Mouse (Mus musculus) kidney, postnatal 14 days (tissue): Measurements from ENCODE around the gene Hspb8.
"Not testable (repeated sequence)": the region's sequence is repeated elsewhere in the genome, so short reads cannot be mapped to it uniquely, and the experiment has no call there.

ENCODE experiments used
- DNase-seq: peaks from one replicate; pipeline ENCODE4 v3.0.0; 2022; ENCODE audit warnings: mixed read lengths

Hspb8 gene

GRCm38 (mm10) chr5:116426701-116427100 is 4.0 kb upstream of the Hspb8 start:
- no peak for DNase-seq

- not testable (repeated sequence) for DNase-seq
These were observed 3.0 kb upstream of the Hspb8 start for GRCm38 (mm10) chr5:116425709-116426108.

- no peak for DNase-seq
These were observed 2.6 kb upstream of the Hspb8 start for GRCm38 (mm10) chr5:116425273-116425672.

- no peak for DNase-seq
These were observed 1.1 kb upstream of the Hspb8 start for GRCm38 (mm10) chr5:116423746-116424145.

- DNase-seq: no peak
These were observed 728 bp downstream of the Hspb8 start for GRCm38 (mm10) chr5:116421791-116422481.

- no peak for DNase-seq
These were observed 1.9 kb downstream of the Hspb8 start for GRCm38 (mm10) chr5:116420759-116421225.

- no peak for DNase-seq
These were observed 2.5 kb downstream of the Hspb8 start for GRCm38 (mm10) chr5:116420213-116420612.

GRCm38 (mm10) chr5:116419322-116420045 is 3.2 kb downstream of the Hspb8 start:
- DNase-seq: no peak

GRCm38 (mm10) chr5:116416208-116416607 is 6.5 kb downstream of the Hspb8 start:
- no peak for DNase-seq

GRCm38 (mm10) chr5:116409689-116410590 is 12.7 kb downstream of the Hspb8 start:
- DNase-seq: peak; percentile 57

- DNase-seq: no peak
These were observed 13.7 kb downstream of the Hspb8 start for GRCm38 (mm10) chr5:116408965-116409364.

GRCm38 (mm10) chr5:116407936-116408335 is 14.7 kb downstream of the Hspb8 start:
- DNase-seq: no peak

- no peak for DNase-seq
These were observed 15.3 kb downstream of the Hspb8 start for GRCm38 (mm10) chr5:116407321-116407720.

- no peak for DNase-seq
These were observed 16.2 kb downstream of the Hspb8 start for GRCm38 (mm10) chr5:116406507-116406906.

GRCm38 (mm10) chr5:116405934-116406333 is 16.7 kb downstream of the Hspb8 start:
- no peak for DNase-seq

- no peak for DNase-seq
These were observed 18.6 kb downstream of the Hspb8 start for GRCm38 (mm10) chr5:116404063-116404462.

GRCm38 (mm10) chr5:116400801-116401200 is 21.9 kb downstream of the Hspb8 start:
- no peak for DNase-seq

- DNase-seq: peak; percentile 45
These were observed 22.5 kb downstream of the Hspb8 start for GRCm38 (mm10) chr5:116400042-116400730.

GRCm38 (mm10) chr5:116396104-116396503 is 26.6 kb downstream of the Hspb8 start:
- DNase-seq: no peak

GRCm38 (mm10) chr5:116392603-116393002 is 30.1 kb downstream of the Hspb8 start:
- no peak for DNase-seq

GRCm38 (mm10) chr5:116389856-116390542 is 32.7 kb downstream of the Hspb8 start:
- DNase-seq: peak; percentile 66

- DNase-seq: no peak
These were observed 33.3 kb downstream of the Hspb8 start for GRCm38 (mm10) chr5:116389321-116389720.
